8 mouse cellular contexts compared by ENCODE assay signal in genomic region chr8:70682193-70682592, GRCm38 (mm10). TPM values are rescaled to one million over a fixed set of nuclear protein-coding genes. Genes with fewer than 3 reads are reported as not detected.
DNase-seq lines count a peak whose midpoint lies in the region; ATAC-seq and TF ChIP-seq lines count a peak whose summit lies in the region.

No protein-coding gene starts in this region.

- peaks cover 30% of the 10 kb centered on the region for H3K36me3 ChIP-seq in intestine, embryonic 14.5 days (ENCODE audit: control insufficient read depth, insufficient read depth, low read length)
- no peaks in the 10 kb centered on the region; the same call in 1 of the 2 replicates for H3K36me3 ChIP-seq in lung, postnatal 0 days (ENCODE audit: insufficient read depth, low read length)

- 3% methylated on average over 19 of the region's 19 CpGs for WGBS in intestine, embryonic 14.5 days
- WGBS in lung, postnatal 0 days = 3% methylated on average over 19 of the region's 19 CpGs

- H3K27ac ChIP-seq in intestine, embryonic 14.5 days (ENCODE audit: low read depth) = peak overlapping the region; percentile 43; the same call in 1 of the 2 replicates
- 0 out of 2 replicates have a peak overlapping the region, but pooled peaks have one; percentile 27 for H3K27ac ChIP-seq in lung, postnatal 0 days (ENCODE audit: low read length)

- H3K9me3 ChIP-seq in intestine, embryonic 14.5 days (ENCODE audit: control insufficient read depth, low read length) = no peaks in the 10 kb centered on the region
- H3K9me3 ChIP-seq in lung, postnatal 0 days (ENCODE audit: low read length) = no peaks in the 10 kb centered on the region

- intact Hi-C loops in gastrocnemius, postnatal 14 days (cut with DNase I; ENCODE audit: low total_unique reads) = no loop called here

- H3K4me1 ChIP-seq in intestine, embryonic 14.5 days (replicated peaks; ENCODE audit: control insufficient read depth, insufficient read depth, low read length) = peaks cover 9% of the 10 kb centered on the region
- H3K4me1 ChIP-seq in lung, postnatal 0 days (ENCODE audit: insufficient read depth, low read depth, low read length) = peaks cover 4% of the 10 kb centered on the region; the same call in 1 of the 2 replicates

- H3K9ac ChIP-seq in intestine, embryonic 14.5 days (ENCODE audit: low read length) = peak overlapping the region; percentile 42
- H3K9ac ChIP-seq in lung, postnatal 0 days (replicated peaks; ENCODE audit: low read depth) = no peak overlapping the region

- no peaks in the 10 kb centered on the region for H3K27me3 ChIP-seq in intestine, embryonic 14.5 days (replicated peaks; ENCODE audit: control insufficient read depth, insufficient read depth, low read length)
- no peaks in the 10 kb centered on the region for H3K27me3 ChIP-seq in lung, postnatal 0 days (replicated peaks; ENCODE audit: insufficient read depth, low read length)

- peak overlapping the region; percentile 41 for H3K4me2 ChIP-seq in intestine, embryonic 14.5 days (ENCODE audit: low read length)
- H3K4me2 ChIP-seq in lung, postnatal 0 days (replicated peaks; ENCODE audit: low read depth, low read length) = peak overlapping the region; percentile 35; the same call in 1 of the 2 replicates

- TF ChIP-seq EP300 in lung, postnatal 0 days (IDR thresholded peaks at IDR 0.05) = no peak

- peak; percentile 62 to 67 for DNase-seq in frontal cortex, postnatal 36 days (ENCODE audit: low spot score in 2 of 2)
- no peak for DNase-seq in frontal cortex, postnatal 25 days (ENCODE audit: low spot score in 2 of 2)
- peak; percentile 93 to 95 for DNase-seq in adrenal gland, adult (ENCODE audit: inconsistent age in 2 of 2, low spot score in 1 of 2)
- peak; percentile 89 for DNase-seq in gastrocnemius, postnatal 14 days
- DNase-seq in intestine, embryonic 14.5 days (ENCODE audit: low spot score) = peak; percentile 71
- DNase-seq in lung, postnatal 0 days (ENCODE audit: low spot score) = peak; percentile 93
- peak; percentile 48 for DNase-seq in urinary bladder, postnatal 10 days (ENCODE audit: low spot score)
- DNase-seq in spleen, postnatal 36 days (ENCODE audit: low spot score in 2 of 2) = no peak

- peak; percentile 68 for ATAC-seq in intestine, embryonic 14.5 days (replicated peaks; ENCODE audit: low FRiP score, low TSS enrichment, low read depth)
- peak; percentile 95 for ATAC-seq in lung, postnatal 0 days

- TF ChIP-seq CTCF in lung, postnatal 0 days (IDR thresholded peaks at IDR 0.05) = peak; percentile 68

- H3K4me3 ChIP-seq in intestine, embryonic 14.5 days (ENCODE audit: low read depth, low read length) = no peak overlapping the region
- no peak overlapping the region for H3K4me3 ChIP-seq in lung, postnatal 0 days (ENCODE audit: low read depth, low read length)

RNA-seq across cellular contexts. Expression of gene Lsm4, which starts 9.1 kb away (rescaled TPM):
- total RNA-seq in gastrocnemius, postnatal 14 days (2021) = 10 to 100 TPM; 65.9 to 77.0 TPM
- 290 and 307 TPM in 2 replicates for polyA plus RNA-seq in intestine, embryonic 14.5 days (2014; fragmentation: Nextera tagmentation; extraction: Ambion mirVana)
- polyA plus RNA-seq in lung, postnatal 0 days (2015; fragmentation: Nextera tagmentation; extraction: Ambion mirVana) = 95.9 and 104 TPM in 2 replicates

RNA-seq across cellular contexts. Expression of gene Jund, which starts 16.6 kb away (rescaled TPM):
- 10 to 100 TPM; 73.5 to 87.4 TPM for total RNA-seq in gastrocnemius, postnatal 14 days (2021)
- polyA plus RNA-seq in intestine, embryonic 14.5 days (2014; fragmentation: Nextera tagmentation; extraction: Ambion mirVana) = 94.0 and 114 TPM in 2 replicates
- polyA plus RNA-seq in lung, postnatal 0 days (2015; fragmentation: Nextera tagmentation; extraction: Ambion mirVana) = 107 and 109 TPM in 2 replicates

RNA-seq across cellular contexts. Expression of gene Iqcn, which starts 21.1 kb away (rescaled TPM):
- under 1 TPM in 1 of 2 experiments, not detected in 1; 0.04 TPM for total RNA-seq in gastrocnemius, postnatal 14 days (2021)
- polyA plus RNA-seq in intestine, embryonic 14.5 days (2014; fragmentation: Nextera tagmentation; extraction: Ambion mirVana) = 0.05 TPM in 2 replicates
- 0.04 and 0.07 TPM in 2 replicates for polyA plus RNA-seq in lung, postnatal 0 days (2015; fragmentation: Nextera tagmentation; extraction: Ambion mirVana)

RNA-seq across cellular contexts. Expression of gene Pgpep1, which starts 22.0 kb away (rescaled TPM):
- 10 to 100 TPM; 18.2 to 21.6 TPM for total RNA-seq in gastrocnemius, postnatal 14 days (2021)
- 65.5 and 65.9 TPM in 2 replicates for polyA plus RNA-seq in intestine, embryonic 14.5 days (2014; fragmentation: Nextera tagmentation; extraction: Ambion mirVana)
- 32.9 and 34.4 TPM in 2 replicates for polyA plus RNA-seq in lung, postnatal 0 days (2015; fragmentation: Nextera tagmentation; extraction: Ambion mirVana)

RNA-seq across cellular contexts. Expression of gene Gm3336, which starts 36.1 kb away (rescaled TPM):
- not detected for total RNA-seq in gastrocnemius, postnatal 14 days (2021)
- polyA plus RNA-seq in intestine, embryonic 14.5 days (2014; fragmentation: Nextera tagmentation; extraction: Ambion mirVana) = 0.67 and 0.88 TPM in 2 replicates
- polyA plus RNA-seq in lung, postnatal 0 days (2015; fragmentation: Nextera tagmentation; extraction: Ambion mirVana) = 0.50 and 0.54 TPM in 2 replicates

Comparison
In these comparisons a context has a peak if more than half of its experiments do, and no peak if none do; other contexts are left out.
1. DNase-seq: peak in frontal cortex, postnatal 36 days (2 of 2), adrenal gland, adult (2 of 2), gastrocnemius, postnatal 14 days (single experiment), intestine, embryonic 14.5 days (single experiment), lung, postnatal 0 days (single experiment) and urinary bladder, postnatal 10 days (single experiment); none in frontal cortex, postnatal 25 days (0 of 2) and spleen, postnatal 36 days (0 of 2).